Mouse (Mus musculus) liver, embryonic 14.5 days (tissue): Measurements from ENCODE around the gene Ksr2.

ENCODE experiments used
- CTCF ChIP-seq: IDR thresholded peaks from 2 replicates; pipeline ENCODE4 v1.5.1; 2016; ENCODE audit warnings: antibody characterized with exemption, low read depth, control low read depth
- EP300 ChIP-seq: IDR thresholded peaks from 2 replicates; pipeline ENCODE4 v1.6.1; 2016; ENCODE audit warnings: antibody characterized with exemption, low read depth

DNA sequence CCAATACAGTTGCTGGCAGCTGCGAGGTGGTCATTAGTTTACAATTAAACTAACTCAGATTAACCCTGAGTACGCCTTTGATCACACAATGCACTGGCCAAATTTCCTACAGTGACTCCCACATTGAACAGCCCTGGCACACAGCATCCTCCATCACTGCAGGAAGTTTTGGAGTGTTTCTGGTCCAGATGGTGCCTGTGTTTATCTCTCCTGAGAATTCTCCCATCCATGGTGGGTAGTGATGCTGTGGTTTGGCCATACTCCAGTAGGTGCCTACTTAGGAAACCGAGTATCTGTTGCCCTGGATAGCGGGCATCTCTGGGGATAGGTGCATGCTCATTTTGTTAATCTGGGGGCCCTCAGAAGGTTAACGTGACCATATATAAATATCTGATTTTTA lies 163.8 kb downstream of the Ksr2 start:
- no peak for TF ChIP-seq CTCF
- TF ChIP-seq EP300 = no peak
